Mouse (Mus musculus) granulocyte monocyte progenitor cell, adult 5-6 weeks (primary cell): ENCODE results near the gene Srp54c. TPM values are rescaled to one million over a fixed set of nuclear protein-coding genes. Genes with fewer than 3 reads are reported as not detected.
"Not testable (repeated sequence)": the region's sequence is repeated elsewhere in the genome, so short reads cannot be mapped to it uniquely, and the experiment has no call there.

Experiments
- ATAC-seq: replicated peaks from 2 replicates; pipeline ENCODE4 v1.8.0; 2016; ENCODE audit warnings: mild to moderate bottlenecking, moderate TSS enrichment, inconsistent platforms; ENCODE audit not compliant: poor library complexity, severe bottlenecking
- total RNA-seq, 2 experiments: library from RNA; stranded (forward) in 1 of 2; stranded (reverse) in 1 of 2; fragments of 200-712, 200-1000 nt in 1 of 2; fragments of >200 nt in 1 of 2; fragmentation: Nextera tagmentation in 1 of 2; gene quantifications; 2 replicates each; pipeline ENCODE4 v1.2.3; 2014 to 2017

Srp54c gene
- total RNA-seq (2014; fragmentation: Nextera tagmentation) (39.1 and 52.6 TPM in 2 replicates), total RNA-seq (2017) (102 and 105 TPM in 2 replicates)

DNA sequence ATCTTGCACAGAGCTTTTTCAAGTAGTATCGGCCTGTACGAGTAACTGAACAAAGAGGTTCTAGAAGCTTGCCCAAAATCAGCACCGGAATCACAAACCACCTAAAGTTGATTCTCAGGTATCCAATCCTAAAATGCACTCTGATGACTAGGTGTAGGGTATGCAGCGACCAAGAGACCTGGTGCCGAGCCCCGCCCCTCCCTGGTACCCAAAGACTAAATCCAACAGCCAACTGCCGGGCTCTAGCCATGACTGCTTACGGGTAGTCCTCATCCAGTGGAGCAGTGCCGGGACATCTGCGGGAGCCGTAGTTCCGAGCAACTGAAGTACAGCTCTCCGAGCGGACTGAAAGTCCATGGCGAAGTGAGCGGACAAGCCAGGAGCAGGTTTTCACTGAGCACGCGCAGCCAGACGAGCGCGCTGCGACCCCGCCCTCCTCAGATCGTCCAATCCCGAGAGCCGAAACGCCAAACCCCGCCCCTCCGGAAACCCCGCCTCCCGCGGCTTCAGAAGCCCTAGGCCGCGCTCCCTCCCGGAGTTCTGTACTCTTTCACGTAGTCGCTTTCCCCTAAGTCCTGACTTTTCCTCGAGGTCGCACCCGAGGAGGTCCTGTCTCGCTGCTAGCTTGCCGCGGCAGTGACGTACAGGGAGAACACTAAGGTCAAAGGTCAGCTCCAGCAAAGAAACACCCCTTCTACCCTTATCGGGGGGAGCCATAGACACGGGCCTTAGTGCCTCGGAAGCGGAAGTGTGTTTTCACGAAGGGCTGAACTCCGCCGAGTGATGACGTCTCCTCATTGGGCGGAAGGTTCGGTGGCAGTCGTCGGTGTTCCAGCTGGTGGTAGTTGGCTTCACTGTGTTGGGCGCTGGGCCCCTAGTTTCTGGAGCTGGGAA, at the start of gene Srp54c:
Gene Srp54c, plus strand, starts transcription at position 543 of the 894 bp plus-strand sequence.
- ATAC-seq = peak; percentile 80

GRCm38 (mm10) chr12:55187686-55188085, 42.3 kb upstream of the Srp54c start:
- ATAC-seq = peak; percentile 95

DNA sequence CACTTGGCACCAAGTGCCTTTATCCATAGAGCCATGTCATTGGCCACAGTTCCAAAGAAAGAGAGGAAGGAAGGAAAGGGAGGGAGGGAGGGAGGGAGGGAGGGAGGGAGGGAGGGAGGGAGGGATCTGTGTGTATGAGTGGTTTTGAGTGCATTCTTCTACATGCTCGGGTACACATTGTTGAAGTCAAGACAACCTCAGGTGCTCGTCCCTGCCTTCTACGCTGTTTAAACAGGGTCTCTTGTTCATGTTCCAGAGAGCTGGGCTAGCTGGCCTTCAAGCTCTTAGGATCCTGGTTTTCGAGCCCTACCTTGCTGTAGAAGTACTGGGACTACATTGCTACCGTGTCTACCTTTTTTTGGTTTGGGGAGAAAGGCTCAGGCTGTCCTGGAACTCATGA, 40.8 kb upstream of the Srp54c start:
- ATAC-seq = not testable (repeated sequence)

DNA sequence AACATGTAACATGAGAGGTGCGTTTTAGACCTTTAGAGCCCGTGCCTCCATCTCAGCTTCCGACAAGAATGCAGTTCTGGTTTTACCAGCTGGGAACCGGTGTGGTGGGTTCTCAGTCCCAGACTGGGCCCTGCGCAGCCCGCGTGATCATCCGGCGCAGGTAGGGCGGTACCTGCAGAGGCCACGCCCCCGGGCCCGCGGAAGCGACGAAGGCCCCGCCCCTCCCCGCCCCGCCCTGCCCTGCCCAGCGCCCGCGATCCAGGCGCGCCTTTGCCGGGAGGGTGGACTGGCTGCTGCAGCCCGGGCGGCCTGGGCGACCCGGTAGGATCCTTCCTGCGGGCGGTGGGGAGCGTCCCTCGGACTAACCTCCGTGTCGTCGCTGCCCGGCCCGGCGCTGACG, 30.7 kb upstream of the Srp54c start, which contains the start of gene 1700047I17Rik2:
Gene 1700047I17Rik2, plus strand, starts transcription at position 287 of the 400 bp plus-strand sequence.
- peak; percentile 93 for ATAC-seq

DNA sequence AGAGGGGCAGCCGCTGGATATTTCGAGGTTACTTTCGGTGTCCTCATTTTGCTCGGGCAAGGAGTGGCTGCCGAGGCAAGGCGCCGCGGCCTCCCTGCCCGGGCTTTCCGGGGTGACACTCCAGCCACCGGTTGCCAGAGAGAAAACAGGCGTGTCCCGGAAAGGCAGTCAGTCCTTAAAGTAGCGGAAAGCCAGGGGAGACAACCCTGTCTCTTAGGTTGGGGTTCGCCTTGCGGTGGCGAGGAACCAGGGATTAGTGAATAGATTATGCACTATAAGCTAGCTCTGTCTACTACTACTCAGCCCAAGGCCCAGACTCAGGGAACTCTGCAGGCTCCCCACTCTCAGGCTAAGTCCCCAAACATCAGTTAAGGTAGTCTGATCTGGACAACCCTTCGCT, 30.2 kb upstream of the Srp54c start:
- ATAC-seq = peak; percentile 57

DNA sequence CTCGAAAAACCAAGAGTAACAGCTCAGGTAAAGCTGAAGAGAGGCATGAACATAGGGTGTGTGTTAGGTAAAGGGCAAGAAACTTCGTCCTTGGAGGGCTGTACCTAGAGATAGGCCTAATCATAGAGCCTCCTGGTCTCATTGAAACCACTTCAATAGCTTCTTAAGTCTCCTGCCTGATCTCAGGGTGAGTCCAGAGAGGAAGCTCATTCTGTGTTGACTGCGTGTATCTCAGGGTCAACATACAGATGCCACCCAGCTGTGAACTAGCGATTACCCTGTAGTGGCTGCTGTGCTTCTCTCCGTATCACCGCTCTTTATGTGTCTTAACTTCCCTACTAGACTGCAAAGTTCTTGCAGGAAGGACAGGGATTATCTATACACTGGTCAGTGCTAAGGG, 17.0 kb upstream of the Srp54c start:
- ATAC-seq = not testable (repeated sequence)

- not testable (repeated sequence) for ATAC-seq
Measured at GRCm38 (mm10) chr12:55230520-55230861, 523 bp downstream of the Srp54c start.

DNA sequence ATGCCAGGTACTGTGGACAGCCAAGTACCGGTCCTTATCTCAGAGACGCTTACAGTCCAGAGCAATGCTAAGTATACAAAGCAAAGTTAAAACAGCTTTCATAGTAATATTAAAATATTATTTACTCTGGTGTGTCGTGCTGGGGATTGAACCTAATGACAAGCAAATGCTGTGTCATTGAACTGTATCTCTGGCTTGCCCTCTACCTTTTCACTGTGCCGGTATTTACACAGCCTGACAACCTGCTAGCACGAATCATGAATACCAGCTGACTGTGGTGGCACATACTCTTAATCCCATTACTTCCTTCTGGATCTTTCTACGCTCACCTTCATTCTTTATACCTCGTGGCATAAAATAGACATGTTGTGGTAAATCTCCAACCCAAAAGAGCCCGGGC, 12.3 kb downstream of the Srp54c start:
- not testable (repeated sequence) for ATAC-seq

DNA sequence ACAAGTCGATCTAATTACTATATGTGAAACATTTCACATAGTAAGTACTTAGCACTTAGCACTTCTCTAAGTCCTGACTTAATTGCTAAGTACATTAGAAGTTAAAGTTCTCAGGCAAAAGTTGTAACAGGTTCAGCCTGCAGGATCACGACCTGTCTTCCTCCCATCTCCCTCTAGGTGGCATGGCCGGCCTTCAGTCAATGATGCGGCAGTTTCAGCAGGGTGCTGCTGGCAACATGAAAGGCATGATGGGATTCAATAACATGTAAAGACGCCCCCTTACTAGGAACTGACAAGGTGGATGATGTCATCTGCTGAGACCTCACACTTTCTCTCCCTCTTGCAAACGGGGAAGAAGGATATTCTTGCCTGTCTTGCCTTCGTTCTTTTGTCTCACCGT, 32.0 kb downstream of the Srp54c start:
- ATAC-seq = peak; percentile 93

DNA sequence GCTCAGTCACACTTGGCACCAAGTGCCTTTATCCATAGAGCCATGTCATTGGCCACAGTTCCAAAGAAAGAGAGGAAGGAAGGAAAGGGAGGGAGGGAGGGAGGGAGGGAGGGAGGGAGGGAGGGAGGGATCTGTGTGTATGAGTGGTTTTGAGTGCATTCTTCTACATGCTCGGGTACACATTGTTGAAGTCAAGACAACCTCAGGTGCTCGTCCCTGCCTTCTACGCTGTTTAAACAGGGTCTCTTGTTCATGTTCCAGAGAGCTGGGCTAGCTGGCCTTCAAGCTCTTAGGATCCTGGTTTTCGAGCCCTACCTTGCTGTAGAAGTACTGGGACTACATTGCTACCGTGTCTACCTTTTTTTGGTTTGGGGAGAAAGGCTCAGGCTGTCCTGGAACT, 33.4 kb downstream of the Srp54c start:
- not testable (repeated sequence) for ATAC-seq

DNA sequence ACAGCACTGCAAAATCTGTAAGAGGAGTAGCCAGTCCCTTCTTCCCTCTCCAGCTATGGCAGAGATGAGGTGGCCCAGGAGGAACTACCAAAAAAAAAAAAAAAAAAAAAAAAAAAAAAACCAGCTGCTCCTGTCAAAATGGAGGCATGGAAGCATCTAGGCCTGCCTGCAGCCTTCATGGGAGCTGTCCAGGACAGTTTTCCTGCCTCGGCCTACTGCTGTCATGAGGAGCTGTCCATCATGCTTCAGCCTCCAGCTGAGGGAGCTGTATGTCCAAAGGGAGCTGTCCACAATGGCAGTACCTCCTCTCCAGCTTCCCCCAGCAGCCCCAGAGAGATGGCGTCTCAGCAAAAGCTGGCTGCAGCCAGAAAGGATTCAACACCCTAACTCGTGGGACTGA, 42.3 kb downstream of the Srp54c start:
- peak; percentile 50 for ATAC-seq

DNA sequence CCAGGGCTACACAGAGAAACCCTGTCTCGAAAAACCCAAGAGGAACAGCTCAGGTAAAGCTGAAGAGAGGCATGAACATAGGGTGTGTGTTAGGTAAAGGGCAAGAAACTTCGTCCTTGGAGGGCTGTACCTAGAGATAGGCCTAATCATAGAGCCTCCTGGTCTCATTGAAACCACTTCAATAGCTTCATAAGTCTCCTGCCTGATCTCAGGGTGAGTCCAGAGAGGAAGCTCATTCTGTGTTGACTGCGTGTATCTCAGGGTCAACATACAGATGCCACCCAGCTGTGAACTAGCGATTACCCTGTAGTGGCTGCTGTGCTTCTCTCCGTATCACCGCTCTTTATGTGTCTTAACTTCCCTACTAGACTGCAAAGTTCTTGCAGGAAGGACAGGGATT, 47.6 kb downstream of the Srp54c start:
- not testable (repeated sequence) for ATAC-seq

DNA sequence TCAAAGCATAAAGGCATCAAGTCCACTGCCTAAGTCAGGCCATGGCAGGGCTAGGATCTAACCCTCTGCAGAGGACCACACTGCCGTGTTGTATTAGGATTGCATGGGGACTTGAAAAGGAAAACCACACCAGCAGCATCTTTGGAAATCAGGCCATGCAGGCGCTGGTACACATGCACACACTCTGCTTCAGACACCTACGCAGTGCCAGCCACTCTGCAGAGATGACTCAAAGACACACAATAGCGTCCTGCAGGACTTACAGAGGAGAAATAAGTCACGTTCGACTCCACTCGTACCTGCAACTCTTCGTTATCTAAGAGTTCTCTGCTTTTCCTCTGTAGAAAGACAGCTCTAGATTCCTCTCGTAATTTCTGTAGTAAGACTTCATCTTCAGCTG, 68.1 kb downstream of the Srp54c start:
- ATAC-seq = no peak

GRCm38 (mm10) chr12:55299336-55299735, 69.4 kb downstream of the Srp54c start, which contains the start of gene 1110008L16Rik:
Gene 1110008L16Rik, plus strand, starts transcription at chr12:55299577.
- ATAC-seq = peak; percentile 48

GRCm38 (mm10) chr12:55300820-55301351, 70.9 kb downstream of the Srp54c start:
- ATAC-seq = no peak

DNA sequence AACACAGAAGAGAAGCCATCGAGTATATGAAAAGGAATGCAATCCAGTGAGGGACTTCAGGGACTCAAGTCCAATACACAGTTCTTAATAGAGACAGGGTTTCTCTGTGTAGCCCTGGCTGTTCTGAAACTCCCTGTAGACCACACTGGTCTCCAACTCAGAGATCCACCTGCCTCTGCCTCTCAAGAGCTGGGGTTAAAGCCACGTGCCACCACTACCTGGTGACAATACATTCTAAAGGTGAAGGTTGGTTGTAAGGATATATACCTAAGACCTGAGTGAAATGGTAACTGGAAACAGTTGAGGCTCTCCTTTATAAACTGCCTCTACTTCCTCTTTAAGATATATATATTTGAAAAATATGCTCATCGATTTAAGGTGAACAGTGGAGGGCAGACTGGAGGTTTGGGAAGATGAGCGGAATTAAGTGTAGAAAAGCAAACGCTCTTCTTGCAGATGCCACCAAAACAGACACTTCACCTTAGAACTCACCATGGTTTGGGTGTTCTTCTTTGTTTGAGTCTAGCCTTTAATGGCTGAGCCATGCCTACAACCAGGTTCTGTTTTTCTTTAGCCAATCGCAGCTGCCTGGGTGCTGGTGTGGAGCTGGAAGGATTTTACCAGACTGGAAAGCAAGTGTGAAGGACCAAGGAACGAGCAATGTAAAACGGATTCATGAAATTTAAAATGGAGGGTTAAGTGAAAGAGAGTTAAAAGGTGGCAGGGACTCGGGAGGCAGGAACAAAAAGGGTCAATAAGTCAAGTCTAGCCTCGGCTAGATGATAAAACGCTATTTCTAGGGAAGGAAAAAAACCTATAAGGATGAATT, 71.7 kb downstream of the Srp54c start:
- no peak for ATAC-seq

GRCm38 (mm10) chr12:55302485-55303441, 72.8 kb downstream of the Srp54c start, which contains the start of gene Ppp2r3c:
Gene Ppp2r3c, minus strand, starts transcription at chr12:55302998.
- ATAC-seq = peak; percentile 86

- no peak for ATAC-seq
Measured at GRCm38 (mm10) chr12:55306371-55306770, 76.4 kb downstream of the Srp54c start.

DNA sequence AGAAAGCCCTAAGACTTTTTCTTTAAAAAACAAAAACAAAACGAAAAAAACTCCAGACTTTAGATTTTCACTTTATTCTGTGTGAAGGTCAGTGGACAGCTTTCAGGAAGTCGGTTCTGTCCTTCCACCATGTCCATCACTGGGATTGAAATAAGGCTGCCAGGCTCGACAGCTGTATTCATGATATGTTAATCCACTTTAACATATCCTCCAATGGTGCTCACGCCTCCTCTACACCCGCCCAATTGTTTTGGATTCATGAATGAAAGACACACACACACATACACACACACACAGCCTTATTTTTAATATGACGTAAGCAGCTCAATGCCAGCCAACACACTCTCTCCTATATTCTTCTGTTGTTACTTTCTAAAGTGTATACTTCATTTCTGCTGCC, 77.6 kb downstream of the Srp54c start:
- ATAC-seq = no peak
